Mouse (Mus musculus) neural tube, embryonic 14.5 days (tissue): Measurements from ENCODE around the gene Htr6. TPM values are rescaled to one million over a fixed set of nuclear protein-coding genes. Genes with fewer than 3 reads are reported as not detected.

Source experiments
- ATAC-seq: fragments of 200-750 bp; cut with Nextera tagmentation; 2 replicates; pipeline ENCODE4 v1.8.0; 2017; ENCODE audit warnings: low read depth, mild to moderate bottlenecking, moderate TSS enrichment, moderate library complexity
- H3K27ac ChIP-seq: fragments of 300-500 bp; sonication (generic); 2 replicates; pipeline ENCODE4 v1.5.1; 2014; ENCODE audit warnings: low read depth, mild to moderate bottlenecking, control low read depth, low read length, moderate library complexity, mixed read lengths
- H3K27me3 ChIP-seq: fragments of 300-500 bp; sonication (generic); 2 replicates; pipeline ENCODE4 v1.6.1; 2014; ENCODE audit warnings: low read length; ENCODE audit not compliant: control insufficient read depth, insufficient read depth
- H3K36me3 ChIP-seq: fragments of 300-500 bp; sonication (generic); 2 replicates; pipeline ENCODE4 v1.6.1; 2014; ENCODE audit warnings: low read length, mixed read lengths; ENCODE audit not compliant: control insufficient read depth, insufficient read depth
- H3K4me1 ChIP-seq: fragments of 300-500 bp; sonication (generic); 2 replicates; pipeline ENCODE4 v1.6.1; 2014; ENCODE audit warnings: low read length; ENCODE audit not compliant: control insufficient read depth, insufficient read depth
- H3K4me2 ChIP-seq: fragments of 300-500 bp; sonication (generic); 2 replicates; pipeline ENCODE4 v1.6.1; 2014; ENCODE audit warnings: mild to moderate bottlenecking, low read depth, low read length, control low read depth
- H3K4me3 ChIP-seq: fragments of 300-500 bp; sonication (generic); 2 replicates; pipeline ENCODE4 v1.5.1; 2014; ENCODE audit warnings: low read depth, low read length, control low read depth, mixed read lengths
- H3K9ac ChIP-seq: fragments of 300-500 bp; sonication (generic); replicated peaks from 2 replicates; pipeline ENCODE4 v1.6.1; 2014; ENCODE audit warnings: low read depth, mild to moderate bottlenecking, control low read depth, low read length, mixed read lengths
- H3K9me3 ChIP-seq: fragments of 300-500 bp; sonication (generic); 2 replicates; pipeline ENCODE4 v1.6.1; 2016; ENCODE audit warnings: low read length; ENCODE audit not compliant: control insufficient read depth
- WGBS: fragments of 180-500 bp; shearing (Covaris S2); extraction: QIAGEN DNeasy Blood & Tissue Kit; methylation state at CpG from one replicate; pipeline ENCODE4 v1.1.7; 2014; 5-methylcytosine and 5-hydroxymethylcytosine counted together
- polyA plus RNA-seq: library from polyadenylated mRNA; unstranded; fragments of >200 nt; fragmentation: Nextera tagmentation; extraction: Ambion mirVana; gene quantifications from 2 replicates; pipeline ENCODE4 v1.2.1, GENCODE M21; 2014

Htr6 gene
- polyA plus RNA-seq, 1 experiment from 2014 or later = 1.4 TPM

DNA sequence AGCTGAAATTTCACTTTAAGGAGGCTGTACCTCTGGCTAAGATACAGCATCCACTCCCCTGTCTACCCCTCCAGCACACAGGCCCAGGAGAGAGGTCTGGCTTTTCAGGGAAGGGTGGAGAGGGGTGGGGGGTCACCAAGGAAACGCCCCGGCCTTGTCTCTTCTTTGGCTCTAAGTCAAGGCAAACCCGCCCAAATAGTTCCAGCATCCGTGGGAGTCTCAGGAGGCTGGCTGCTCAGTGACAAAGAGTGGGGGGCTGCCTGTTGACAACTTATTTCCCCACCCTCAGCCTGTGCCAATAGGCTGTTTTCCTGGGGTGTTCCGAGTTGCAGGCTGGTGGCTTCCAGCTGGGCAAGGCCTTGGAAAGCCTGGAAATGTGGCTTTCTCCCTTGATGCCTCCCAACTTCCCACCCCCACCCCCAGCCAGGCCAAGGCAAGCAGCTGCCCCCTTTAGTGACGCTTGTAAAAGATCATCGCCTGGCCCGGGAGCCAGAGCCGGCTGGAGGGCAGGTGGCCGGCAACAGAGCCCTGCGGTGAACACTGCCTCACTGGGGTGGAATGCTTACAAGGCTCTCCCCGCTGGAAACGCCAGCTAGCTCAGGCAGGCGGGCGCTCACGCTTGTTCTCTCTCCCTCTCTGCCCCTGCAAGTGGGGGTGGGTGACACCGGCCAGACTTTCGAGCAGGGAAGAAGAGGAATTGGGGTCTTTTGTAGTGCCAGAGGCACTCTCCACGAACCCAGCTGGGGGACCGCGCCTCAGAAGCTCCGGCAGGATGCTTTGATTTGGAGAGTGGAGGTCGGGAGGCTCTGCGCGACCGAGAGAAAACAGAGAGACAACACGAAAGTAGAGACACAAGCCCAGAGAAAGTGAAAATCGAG, 16.3 kb upstream of the Htr6 start:
- Histone ChIP-seq H3K9ac (peak overlapping the region; percentile 68), H3K27me3 (peaks cover 6% of the 10 kb centered on the region; the same call in 1 of the 2 replicates), H3K9me3 (no peaks in the 10 kb centered on the region), H3K27ac (peak overlapping the region; percentile 75; the same call in 1 of the 2 replicates), H3K4me3 (peak overlapping the region; percentile 59), H3K36me3 (no peaks in the 10 kb centered on the region), H3K4me1 (peaks cover 13% of the 10 kb centered on the region; the same call in 1 of the 2 replicates), H3K4me2 (peak overlapping the region; percentile 91)
- peak; percentile 66 for ATAC-seq
- 3% methylated on average over 28 of the region's 28 CpGs for WGBS

DNA sequence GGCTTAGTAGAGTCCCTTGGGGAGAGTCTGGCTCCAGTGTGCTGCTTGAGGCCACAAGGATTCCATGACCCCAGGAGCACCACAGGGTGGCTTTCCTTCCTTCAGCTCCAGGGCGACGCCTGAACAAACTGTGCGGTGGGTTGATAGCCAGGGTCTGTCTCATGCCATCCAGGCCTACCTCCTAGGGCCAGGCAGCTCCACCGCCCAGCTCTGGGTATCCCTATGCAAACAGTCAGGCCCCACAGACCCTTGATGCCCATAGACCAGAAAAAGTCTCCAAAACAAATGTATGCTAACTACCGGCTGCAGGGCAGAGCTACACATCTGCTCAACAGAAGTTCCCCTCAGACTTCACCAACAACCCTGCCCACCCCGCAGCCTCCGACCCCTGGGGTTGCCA, 15.7 kb upstream of the Htr6 start:
- no peak for ATAC-seq
- WGBS = 24% methylated on average over 7 of the region's 7 CpGs
- peak overlapping the region; percentile 91; the same call in 1 of the 2 replicates for H3K4me2 ChIP-seq
- peaks cover 13% of the 10 kb centered on the region; the same call in 1 of the 2 replicates for H3K4me1 ChIP-seq
- H3K36me3 ChIP-seq = no peaks in the 10 kb centered on the region
- peaks cover 6% of the 10 kb centered on the region; the same call in 1 of the 2 replicates for H3K27me3 ChIP-seq
- no peaks in the 10 kb centered on the region for H3K9me3 ChIP-seq
- peak overlapping the region; percentile 4; the same call in 1 of the 2 replicates for H3K4me3 ChIP-seq
- peak overlapping the region; percentile 22; the same call in 1 of the 2 replicates for H3K27ac ChIP-seq
- H3K9ac ChIP-seq = no peak overlapping the region

DNA sequence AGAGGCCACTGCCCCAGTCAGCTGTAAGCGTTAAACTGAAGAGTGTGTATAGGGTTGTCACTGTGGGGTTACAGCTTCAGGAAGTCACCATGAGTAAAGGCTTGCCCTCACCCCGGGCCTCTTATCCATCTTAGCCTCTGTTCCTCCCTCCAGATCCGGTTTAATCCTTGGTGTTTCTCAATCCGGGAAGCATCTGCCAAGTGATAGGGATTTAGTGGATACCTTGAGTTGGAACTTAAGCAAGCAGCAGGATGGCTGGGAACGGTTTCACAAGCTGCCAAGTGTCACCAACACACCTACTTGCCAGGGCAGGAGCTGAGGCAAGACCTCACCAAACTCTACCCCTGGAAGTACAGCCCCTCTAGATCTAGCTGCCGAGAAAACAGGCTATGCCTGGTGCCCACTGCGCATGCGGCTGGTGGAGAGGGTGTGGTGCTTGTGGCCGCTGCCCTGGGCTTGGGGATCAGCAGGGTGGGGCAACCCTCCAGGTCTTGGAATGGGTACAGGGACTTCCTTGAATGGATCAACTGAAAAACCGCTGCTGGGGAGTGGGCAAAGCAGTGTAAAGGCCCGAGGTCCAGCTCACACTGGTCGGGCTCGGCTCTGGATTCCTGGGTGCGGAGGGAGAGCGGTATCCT, 15.1 kb upstream of the Htr6 start:
- H3K4me1 ChIP-seq = peaks cover 13% of the 10 kb centered on the region; the same call in 1 of the 2 replicates
- H3K9me3 ChIP-seq = no peaks in the 10 kb centered on the region
- no peak overlapping the region for H3K27ac ChIP-seq
- no peak overlapping the region for H3K4me3 ChIP-seq
- 71% methylated on average over 15 of the region's 15 CpGs for WGBS
- H3K27me3 ChIP-seq = peaks cover 6% of the 10 kb centered on the region; the same call in 1 of the 2 replicates
- H3K4me2 ChIP-seq = peak overlapping the region; percentile 91; the same call in 1 of the 2 replicates
- H3K36me3 ChIP-seq = no peaks in the 10 kb centered on the region
- no peak for ATAC-seq
- no peak overlapping the region for H3K9ac ChIP-seq

GRCm38 (mm10) chr4:139088982-139089671, 13.8 kb upstream of the Htr6 start:
- Histone ChIP-seq H3K4me2 (no peak overlapping the region), H3K4me1 (peaks cover 13% of the 10 kb centered on the region; the same call in 1 of the 2 replicates), H3K27ac (no peak overlapping the region), H3K9ac (no peak overlapping the region), H3K9me3 (no peaks in the 10 kb centered on the region), H3K36me3 (no peaks in the 10 kb centered on the region), H3K27me3 (peaks cover 6% of the 10 kb centered on the region; the same call in 1 of the 2 replicates), H3K4me3 (no peak overlapping the region)
- no peak for ATAC-seq
- WGBS = 62% methylated on average over 9 of the region's 9 CpGs

GRCm38 (mm10) chr4:139086984-139087383, 11.6 kb upstream of the Htr6 start:
- WGBS = 69% methylated on average over 4 of the region's 4 CpGs
- H3K27me3 ChIP-seq = no peaks in the 10 kb centered on the region
- no peaks in the 10 kb centered on the region for H3K9me3 ChIP-seq
- H3K36me3 ChIP-seq = no peaks in the 10 kb centered on the region
- H3K27ac ChIP-seq = no peak overlapping the region
- peaks cover 21% of the 10 kb centered on the region for H3K4me1 ChIP-seq
- no peak overlapping the region for H3K4me3 ChIP-seq
- no peak overlapping the region for H3K9ac ChIP-seq
- no peak overlapping the region for H3K4me2 ChIP-seq
- ATAC-seq = no peak

GRCm38 (mm10) chr4:139086037-139086436, 10.7 kb upstream of the Htr6 start:
- Histone ChIP-seq H3K27ac (no peak overlapping the region), H3K4me2 (no peak overlapping the region), H3K9ac (no peak overlapping the region), H3K4me3 (no peak overlapping the region), H3K36me3 (no peaks in the 10 kb centered on the region), H3K9me3 (no peaks in the 10 kb centered on the region), H3K27me3 (no peaks in the 10 kb centered on the region), H3K4me1 (peaks cover 20% of the 10 kb centered on the region)
- peak; percentile 52; the same call in 1 of the 2 replicates for ATAC-seq
- 24% methylated on average over 5 of the region's 5 CpGs for WGBS

DNA sequence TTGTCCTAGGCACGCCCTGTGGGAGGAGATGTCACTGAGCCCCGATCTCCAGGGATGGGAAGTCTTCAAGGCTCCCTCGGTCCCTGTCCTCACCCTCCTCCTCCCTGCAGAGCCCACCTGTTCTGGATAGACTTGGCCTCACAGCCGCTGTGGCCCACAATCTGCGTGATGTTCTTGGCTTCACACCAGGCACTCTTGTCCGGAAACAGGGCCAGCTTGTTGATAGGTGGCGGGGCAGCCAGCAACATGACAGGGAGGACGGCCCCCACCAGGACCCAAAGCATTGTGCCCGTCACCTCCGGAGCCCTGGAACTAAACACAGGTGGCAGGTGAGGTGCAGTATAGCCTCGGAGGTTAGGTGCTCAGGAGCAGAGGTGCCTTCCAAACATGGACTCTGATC, 10.0 kb upstream of the Htr6 start:
- Histone ChIP-seq H3K4me3 (no peak overlapping the region), H3K4me2 (no peak overlapping the region), H3K9ac (no peak overlapping the region), H3K27ac (no peak overlapping the region), H3K27me3 (no peaks in the 10 kb centered on the region), H3K4me1 (peaks cover 16% of the 10 kb centered on the region), H3K36me3 (no peaks in the 10 kb centered on the region), H3K9me3 (no peaks in the 10 kb centered on the region)
- WGBS = 81% methylated on average over 11 of the region's 11 CpGs
- ATAC-seq = no peak

GRCm38 (mm10) chr4:139082790-139083564, 7.6 kb upstream of the Htr6 start:
- Histone ChIP-seq H3K27me3 (no peaks in the 10 kb centered on the region), H3K4me2 (peak overlapping the region; percentile 11), H3K27ac (no peak overlapping the region), H3K9me3 (no peaks in the 10 kb centered on the region), H3K9ac (peak overlapping the region; percentile 12; the same call in 1 of the 2 replicates), H3K4me3 (no peak overlapping the region), H3K36me3 (no peaks in the 10 kb centered on the region), H3K4me1 (peaks cover 16% of the 10 kb centered on the region)
- ATAC-seq = peak; percentile 57
- 25% methylated on average over 12 of the region's 12 CpGs for WGBS
